Mouse (Mus musculus) liver, embryonic 14.5 days (tissue): Measurements from ENCODE around the gene Ncapg2.

ENCODE experiments used
- CTCF ChIP-seq: IDR thresholded peaks from 2 replicates; pipeline ENCODE4 v1.5.1; 2016; ENCODE audit warnings: antibody characterized with exemption, low read depth, control low read depth
- EP300 ChIP-seq: IDR thresholded peaks from 2 replicates; pipeline ENCODE4 v1.6.1; 2016; ENCODE audit warnings: antibody characterized with exemption, low read depth

- TF ChIP-seq EP300 (no peak), CTCF (no peak)
Observed at GRCm38 (mm10) chr12:116414941-116415340, 9.7 kb downstream of the Ncapg2 start.
